ENCODE assay signal across 15 mouse cellular contexts in the genomic region with DNA sequence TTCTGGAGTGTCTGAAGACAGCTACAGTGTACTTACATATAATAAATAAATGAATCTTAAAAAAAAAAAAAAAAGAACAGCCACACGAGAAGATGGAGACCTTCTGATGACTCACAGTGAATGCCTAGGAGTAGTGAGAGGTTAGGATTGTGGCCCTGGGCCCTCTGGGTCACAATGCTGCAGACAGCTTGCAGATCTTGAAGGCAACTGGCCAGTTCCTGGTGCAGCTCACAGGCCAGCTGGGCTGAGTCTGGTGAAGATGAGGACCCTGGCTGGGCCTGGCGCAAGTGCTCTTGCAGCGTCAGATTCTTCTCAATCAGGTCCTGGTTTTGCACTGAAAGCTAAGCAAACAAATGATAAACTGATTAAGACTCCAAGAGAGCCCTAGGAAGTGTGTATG.
"Had no signal": no experiment of that assay in that cellular context is flagged by ENCODE, and none has a peak within 500 bp of the region (broad histone marks: within the 10 kb centered on the region; RNA-seq: fewer than 3 reads in every experiment).

No protein-coding gene starts in this region.

- H3K4me3 ChIP-seq: limb, embryonic 10.5 days; megakaryocyte, embryonic 14.5 days; midbrain, embryonic 15.5 days; neural tube, embryonic 13.5 days; stomach, embryonic 15.5 days had no signal

- H3K4me2 ChIP-seq: liver, embryonic 11.5 days; lung, embryonic 14.5 days; midbrain, embryonic 11.5 days; midbrain, embryonic 15.5 days; neural tube, embryonic 13.5 days; stomach, embryonic 15.5 days had no signal

- H3K9ac ChIP-seq: lung, embryonic 14.5 days; midbrain, embryonic 15.5 days; neural tube, embryonic 13.5 days; stomach, embryonic 15.5 days had no signal

- H3K36me3 ChIP-seq: midbrain, embryonic 15.5 days; stomach, embryonic 15.5 days had no signal

- H3K27ac ChIP-seq: limb, embryonic 10.5 days; macrophage; midbrain, embryonic 15.5 days; neural tube, embryonic 13.5 days; stomach, embryonic 15.5 days had no signal

- DNase-seq: kidney, adult 2 months; kidney, postnatal 36 days; layer of hippocampus, adult 9-11 months; lung, embryonic 14.5 days; lung, postnatal 10 days; right cerebral cortex, postnatal 14 days; thymus, postnatal 4 days had no signal

- H3K27me3 ChIP-seq: megakaryocyte, embryonic 14.5 days; midbrain, embryonic 15.5 days; neural tube, embryonic 13.5 days; stomach, embryonic 15.5 days had no signal

- ATAC-seq: midbrain, embryonic 15.5 days had no signal

- H3K9me3 ChIP-seq: limb, embryonic 10.5 days; megakaryocyte, embryonic 14.5 days; midbrain, embryonic 15.5 days; neural tube, embryonic 13.5 days; stomach, embryonic 15.5 days had no signal
